ENCODE assay signal across 9 mouse cellular contexts in the genomic region with DNA sequence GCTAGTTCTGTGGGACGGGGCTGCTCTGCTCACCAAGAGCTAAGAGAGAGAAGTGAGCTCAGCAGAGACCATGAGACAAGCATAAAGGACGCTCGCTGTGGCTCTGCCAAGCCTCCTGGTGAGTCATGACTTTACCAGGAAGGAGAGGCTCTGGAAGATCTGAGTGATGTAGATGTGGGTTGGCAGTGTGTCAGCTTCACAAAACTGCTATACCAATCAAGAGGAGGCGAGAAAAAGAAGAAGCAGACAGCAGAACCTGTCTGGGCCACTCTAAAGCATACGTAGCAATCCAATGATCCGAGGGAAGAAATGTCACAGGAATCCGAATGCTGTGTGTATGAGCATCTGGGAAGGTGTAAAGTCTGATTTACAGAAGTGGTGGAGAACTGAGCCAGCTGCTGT. TPM values are rescaled to one million over a fixed set of nuclear protein-coding genes. Genes with fewer than 3 reads are reported as not detected.
DNase-seq lines count a peak whose midpoint lies in the region; ATAC-seq lines count a peak whose summit lies in the region.
"Had no signal": no experiment of that assay in that cellular context is flagged by ENCODE, and none has a peak within 500 bp of the region (broad histone marks: within the 10 kb centered on the region; RNA-seq: fewer than 3 reads in every experiment).

No protein-coding gene starts in this region.

- H3K9me3 ChIP-seq in midbrain, embryonic 12.5 days, result no peaks in the 10 kb centered on the region
- H3K9me3 ChIP-seq in midbrain, embryonic 11.5 days (ENCODE audit: control insufficient read depth, low read length), result no peaks in the 10 kb centered on the region

- no peak overlapping the region for H3K9ac ChIP-seq in midbrain, embryonic 12.5 days (replicated peaks)
- H3K9ac ChIP-seq in midbrain, embryonic 11.5 days (ENCODE audit: low read length), result no peak overlapping the region

- no peak overlapping the region for H3K4me3 ChIP-seq in midbrain, embryonic 12.5 days
- H3K4me3 ChIP-seq in midbrain, embryonic 11.5 days (ENCODE audit: low read depth, low read length), result no peak overlapping the region

- no peak overlapping the region for H3K27ac ChIP-seq in midbrain, embryonic 12.5 days (replicated peaks)
- H3K27ac ChIP-seq in midbrain, embryonic 11.5 days (ENCODE audit: low read depth, low read length), result no peak overlapping the region

- no peak overlapping the region for H3K4me2 ChIP-seq in midbrain, embryonic 12.5 days (replicated peaks)
- H3K4me2 ChIP-seq in midbrain, embryonic 11.5 days, result no peak overlapping the region

- H3K27me3 ChIP-seq in midbrain, embryonic 12.5 days, result no peaks in the 10 kb centered on the region; the same call in 1 of the 2 replicates
- no peaks in the 10 kb centered on the region for H3K27me3 ChIP-seq in midbrain, embryonic 11.5 days (ENCODE audit: control insufficient read depth, insufficient read depth, low read length)

- DNase-seq in midbrain, embryonic 11.5 days (ENCODE audit: low spot score, missing footprints), result no peak
- DNase-seq in layer of hippocampus, adult 18-20 months (ENCODE audit: low spot score in 2 of 2), result peak; percentile 35 to 54
- DNase-seq in right cerebral cortex, adult 18-20 months, result peak; percentile 88
- no peak for DNase-seq in urinary bladder, postnatal 4 days (ENCODE audit: low spot score in 2 of 2)
- DNase-seq in kidney, adult 8-10 months, result no peak
- DNase-seq in spleen, adult 18-20 months, result no peak

- H3K36me3 ChIP-seq in midbrain, embryonic 12.5 days, result no peaks in the 10 kb centered on the region
- no peaks in the 10 kb centered on the region for H3K36me3 ChIP-seq in midbrain, embryonic 11.5 days (ENCODE audit: control insufficient read depth, insufficient read depth, low read length)

- ATAC-seq in midbrain, embryonic 12.5 days (ENCODE audit: low FRiP score, low read depth), result 0 out of 2 replicates have a peak, but pooled peaks have one; percentile 34
- ATAC-seq in midbrain, embryonic 11.5 days (ENCODE audit: low FRiP score), result no peak
- ATAC-seq in common myeloid progenitor, adult 5-6 weeks (replicated peaks; ENCODE audit: low read depth, poor library complexity, severe bottlenecking), result peak; percentile 96

- peaks cover 17% of the 10 kb centered on the region for H3K4me1 ChIP-seq in midbrain, embryonic 12.5 days
- H3K4me1 ChIP-seq in midbrain, embryonic 11.5 days (ENCODE audit: control insufficient read depth, insufficient read depth, low read length), result peaks cover 7% of the 10 kb centered on the region; the same call in 1 of the 2 replicates

- 60% methylated on average over 7 of the region's 7 CpGs for WGBS in midbrain, embryonic 12.5 days
- WGBS in midbrain, embryonic 11.5 days, result 58% methylated on average over 7 of the region's 7 CpGs

RNA-seq across cellular contexts. Expression of gene Fam50b, which starts 19.2 kb away (rescaled TPM):
- polyA plus RNA-seq in midbrain, embryonic 12.5 days (2016; fragmentation: Nextera tagmentation; extraction: Ambion mirVana), result not detected in 2 replicates
- polyA plus RNA-seq in midbrain, embryonic 11.5 days (2014; fragmentation: Nextera tagmentation; extraction: Ambion mirVana), result not detected in 2 replicates
- not detected in 2 replicates for total RNA-seq in common myeloid progenitor, adult 5-6 weeks (2017)
- total RNA-seq in layer of hippocampus, adult 18-20 months (2021), result not detected
- total RNA-seq: layer of hippocampus, postnatal 25 days had no signal

Comparison
In these comparisons a context has a peak if more than half of its experiments do, and no peak if none do; other contexts are left out.
1. DNase-seq: peak in layer of hippocampus, adult 18-20 months (2 of 2) and right cerebral cortex, adult 18-20 months (single experiment); none in midbrain, embryonic 11.5 days (single experiment), urinary bladder, postnatal 4 days (0 of 2), kidney, adult 8-10 months (0 of 2) and spleen, adult 18-20 months (0 of 2).